Mouse (Mus musculus) liver, postnatal 0 days (tissue): ENCODE data around the gene Ldb3.

Experiments
- CTCF ChIP-seq: sonication (generic); IDR thresholded peaks from 2 replicates; pipeline ENCODE4 v1.5.1; 2016; ENCODE audit warnings: antibody characterized with exemption, low read depth
- EP300 ChIP-seq: IDR thresholded peaks from 2 replicates; pipeline ENCODE4 v1.6.1; 2016; ENCODE audit warnings: antibody characterized with exemption, low read depth, mild to moderate bottlenecking

DNA sequence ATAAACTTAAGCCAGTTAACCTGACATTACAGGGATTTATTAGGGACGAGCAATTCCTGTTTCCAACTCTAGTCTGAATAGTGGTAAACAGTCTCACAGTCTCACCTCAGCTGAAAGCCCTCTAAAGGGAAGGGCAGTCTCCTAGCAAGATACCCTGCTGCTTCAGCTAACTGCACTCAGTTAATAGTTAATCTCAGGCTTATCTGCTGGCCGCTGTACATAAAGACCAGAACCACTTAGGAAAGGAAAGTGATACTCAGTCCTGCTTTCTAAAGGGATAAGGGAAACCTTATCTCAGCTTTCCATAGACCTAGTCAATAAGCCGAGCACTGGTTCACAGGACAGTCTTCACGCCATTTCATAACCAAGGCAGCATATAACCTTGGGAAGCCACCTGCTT lies 52.6 kb downstream of the Ldb3 start:
- TF ChIP-seq CTCF (no peak), EP300 (no peak)
